Mouse (Mus musculus) CD4-positive, CD25-positive, alpha-beta regulatory T cell, adult 4 months (primary cell): ENCODE results near the gene Psmb1. TPM values are rescaled to one million over a fixed set of nuclear protein-coding genes. Genes with fewer than 3 reads are reported as not detected.
A peak's percentile ranks its signal among the peaks of the same experiment; 100 is the strongest.
"Not testable (repeated sequence)": the region's sequence is repeated elsewhere in the genome, so short reads cannot be mapped to it uniquely, and the experiment has no call there.

Experiments used
- ATAC-seq: one replicate; pipeline ENCODE4 v1.8.0; 2017
- polyA plus RNA-seq, 2 experiments: library from polyadenylated mRNA; unstranded; fragments of 100-300 nt; shearing (Covaris generic); gene quantifications; one replicate each; pipeline ENCODE4 v1.2.1; 2017

The Psmb1 gene
- polyA plus RNA-seq, 2 experiments from 2014 or later, result 317 to 371 TPM

DNA sequence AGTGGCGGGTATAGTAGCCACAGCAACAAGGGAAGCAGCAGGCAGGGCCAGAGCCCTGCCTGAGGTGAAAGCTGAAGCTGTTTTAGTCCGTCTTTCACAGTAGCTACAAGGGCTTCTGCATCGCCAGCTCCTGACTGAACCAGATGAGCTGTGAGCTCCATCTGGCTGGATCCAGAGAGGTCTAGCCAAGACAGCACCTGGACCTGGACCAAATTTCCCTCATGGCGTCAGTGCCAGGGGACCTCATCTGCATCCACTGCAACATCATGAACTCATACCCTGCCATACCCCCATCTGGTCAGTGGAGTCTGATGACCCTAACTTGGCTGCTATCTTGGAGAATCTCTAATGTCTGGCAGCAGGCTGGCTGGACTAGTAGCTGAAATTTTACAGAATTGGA, 39.8 kb downstream of the Psmb1 start:
- ATAC-seq, result no peak

GRCm38 (mm10) chr17:15456595-15456994, 43.0 kb downstream of the Psmb1 start:
- ATAC-seq, result no peak

DNA sequence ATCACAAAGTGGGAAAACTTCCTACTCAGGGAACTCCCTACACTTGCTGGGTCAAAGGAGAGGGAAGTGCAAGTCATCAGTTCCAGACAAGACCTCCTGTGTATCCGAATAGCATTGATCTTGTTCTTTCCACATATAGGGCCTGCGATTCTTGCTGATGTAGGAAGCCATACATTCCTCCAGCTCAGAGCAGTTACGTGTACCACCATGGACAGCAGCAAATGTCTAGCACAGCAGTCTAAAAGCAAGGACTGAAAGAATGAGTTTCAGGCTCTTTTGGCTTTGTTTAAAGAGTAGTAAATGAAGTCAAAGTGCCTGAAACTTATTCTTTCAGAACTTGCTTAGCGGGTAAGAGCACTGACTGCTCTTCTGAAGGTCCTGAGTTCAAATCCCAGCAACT, 44.3 kb downstream of the Psmb1 start:
- ATAC-seq, result no peak

DNA sequence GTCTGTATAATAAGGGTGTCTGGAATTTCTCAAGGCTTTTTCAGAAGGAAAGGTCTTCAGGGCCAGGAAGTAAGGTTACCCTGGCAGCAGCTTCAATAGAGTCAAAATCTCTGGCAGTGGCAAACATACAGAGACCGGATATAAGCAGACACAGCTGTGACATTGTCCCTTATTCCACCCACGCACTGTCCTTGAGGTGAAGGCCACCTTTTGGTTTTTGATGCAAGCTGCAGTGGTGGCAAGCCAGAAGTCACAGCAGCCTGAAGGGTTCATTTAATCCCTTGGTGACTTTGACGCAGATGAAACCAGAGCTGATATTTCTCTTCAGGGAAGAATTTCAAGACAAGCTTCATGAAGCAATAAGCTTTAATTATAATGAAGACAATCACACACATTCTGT, 49.9 kb downstream of the Psmb1 start:
- ATAC-seq, result no peak

DNA sequence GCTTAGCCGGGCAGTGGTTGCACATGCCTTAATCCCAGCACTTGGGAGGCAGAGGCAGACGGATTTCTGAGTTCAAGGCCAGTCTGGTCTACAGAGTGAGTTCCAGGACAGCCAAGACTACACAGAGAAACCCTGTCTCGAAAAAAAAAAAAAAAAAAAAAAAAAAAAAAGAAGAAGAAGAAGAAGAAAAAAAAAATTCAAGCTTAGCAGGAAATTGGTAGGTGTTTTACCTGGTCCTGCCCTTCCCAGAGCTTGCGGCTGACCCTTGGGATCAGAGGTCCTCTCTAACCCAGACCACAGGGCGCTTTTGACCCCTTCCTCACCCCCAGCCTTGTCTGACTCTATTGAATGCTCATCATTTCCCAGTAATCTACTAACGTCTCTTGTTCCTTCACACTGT, 50.4 kb downstream of the Psmb1 start:
- ATAC-seq, result not testable (repeated sequence)

DNA sequence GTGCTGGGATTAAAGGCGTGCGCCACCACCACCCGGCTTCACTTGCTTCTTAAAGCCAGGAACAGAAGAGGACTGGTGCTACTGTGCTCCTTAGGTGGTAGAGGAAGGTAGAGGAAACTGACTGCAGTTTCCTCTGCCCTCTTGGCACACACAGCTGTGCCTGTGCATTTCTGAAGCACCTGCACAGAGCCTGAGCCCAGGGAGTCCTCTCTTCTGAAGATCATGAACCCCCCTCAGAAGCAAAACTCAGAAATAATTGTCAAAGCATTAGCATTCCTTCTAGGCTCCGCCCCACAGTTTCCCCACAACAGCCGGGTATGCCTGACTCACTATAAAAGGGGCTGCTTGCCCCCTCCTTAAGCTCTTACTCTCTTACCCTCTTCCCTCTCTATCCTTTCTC, 51.7 kb downstream of the Psmb1 start:
- ATAC-seq, result no peak

GRCm38 (mm10) chr17:15445421-15445820, 54.1 kb downstream of the Psmb1 start:
- ATAC-seq, result no peak

- no peak for ATAC-seq
These were observed 59.0 kb downstream of the Psmb1 start for GRCm38 (mm10) chr17:15440463-15441121.

- ATAC-seq, result no peak
These were observed 59.5 kb downstream of the Psmb1 start for GRCm38 (mm10) chr17:15440067-15440462.

DNA sequence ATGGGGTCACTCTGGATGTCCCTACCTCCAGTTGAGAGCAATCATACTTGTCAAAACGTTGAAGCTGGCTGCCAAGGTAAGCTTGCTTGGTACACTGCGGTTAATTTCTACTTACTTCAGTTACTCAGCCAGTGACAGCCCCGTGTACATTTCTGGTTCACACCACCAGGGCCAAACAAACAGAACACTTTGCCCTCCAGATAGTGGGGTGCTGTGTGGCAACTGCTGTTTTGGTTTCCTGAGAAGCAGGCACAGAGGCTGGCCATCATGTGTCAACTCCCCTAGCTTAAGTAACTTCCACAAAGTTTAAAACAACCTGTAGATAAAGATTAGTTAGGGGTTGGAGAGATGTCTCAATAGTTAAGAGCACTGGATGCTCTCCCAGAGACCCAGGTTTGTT, 64.8 kb downstream of the Psmb1 start:
- ATAC-seq, result no peak

- no peak for ATAC-seq
These were observed 67.5 kb downstream of the Psmb1 start for GRCm38 (mm10) chr17:15432036-15432435.

DNA sequence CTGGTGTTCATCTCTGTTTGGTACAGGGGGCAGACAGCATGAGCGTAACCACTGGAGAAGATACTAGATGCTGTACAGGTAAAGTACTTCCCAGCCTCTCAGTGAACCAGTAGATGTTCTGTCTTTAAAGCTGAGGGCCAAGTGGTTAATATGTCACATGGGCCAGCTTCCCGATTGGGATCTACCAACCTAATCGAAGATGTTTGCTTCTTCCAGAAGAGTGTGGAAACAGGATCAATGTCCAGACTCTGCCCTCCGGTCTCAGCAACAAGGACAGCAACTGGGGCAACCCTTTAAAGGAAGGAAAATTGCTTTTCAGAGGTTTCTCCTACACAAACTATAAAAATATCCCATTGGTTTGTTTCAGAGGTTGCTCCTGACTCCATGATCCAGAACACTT, 68.0 kb downstream of the Psmb1 start:
- ATAC-seq, result no peak

DNA sequence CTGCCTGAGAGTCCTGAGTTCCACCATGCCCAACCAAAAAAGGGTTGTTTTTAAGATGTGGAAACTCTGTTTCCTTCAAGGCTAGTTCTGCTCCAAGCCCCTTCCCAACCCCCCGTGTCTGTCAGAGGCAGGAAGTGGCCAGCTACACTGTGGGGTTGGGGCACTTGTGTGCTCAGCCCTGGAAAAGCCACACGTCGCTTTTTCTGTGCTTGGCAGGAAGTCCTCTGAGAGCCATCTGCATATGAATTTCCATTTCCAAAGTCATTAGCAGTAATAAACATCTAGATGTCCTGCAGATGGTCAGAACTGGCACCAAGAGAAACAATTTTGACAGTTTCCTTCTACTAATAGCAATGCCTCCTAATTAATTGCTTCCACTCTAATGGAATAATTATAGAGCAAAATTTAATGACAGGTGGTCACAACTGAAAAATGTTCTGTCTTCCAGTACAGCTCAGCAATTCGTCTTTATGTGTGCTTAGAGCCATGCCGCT, 68.5 kb downstream of the Psmb1 start:
- ATAC-seq, result peak; percentile 53

DNA sequence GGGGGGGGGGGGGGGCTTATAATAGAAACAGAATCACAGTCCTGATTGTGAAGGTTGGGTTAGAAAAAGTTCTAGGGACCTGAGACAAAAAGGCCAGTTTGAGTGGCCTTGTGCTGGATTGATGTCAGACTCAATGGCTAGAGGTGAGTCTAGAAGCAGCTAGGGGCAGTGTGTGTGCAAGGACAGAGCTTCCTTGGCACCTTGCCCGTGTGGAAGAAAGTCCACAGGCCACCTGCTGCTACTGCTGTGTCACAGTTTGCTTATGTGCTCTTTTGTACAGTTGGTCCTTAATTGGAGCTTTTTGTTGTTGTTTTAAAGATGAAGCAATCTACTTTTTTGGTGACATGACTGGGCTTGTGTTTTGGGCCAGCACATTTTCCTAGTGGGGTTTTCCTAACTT, 69.6 kb downstream of the Psmb1 start:
- ATAC-seq, result no peak

DNA sequence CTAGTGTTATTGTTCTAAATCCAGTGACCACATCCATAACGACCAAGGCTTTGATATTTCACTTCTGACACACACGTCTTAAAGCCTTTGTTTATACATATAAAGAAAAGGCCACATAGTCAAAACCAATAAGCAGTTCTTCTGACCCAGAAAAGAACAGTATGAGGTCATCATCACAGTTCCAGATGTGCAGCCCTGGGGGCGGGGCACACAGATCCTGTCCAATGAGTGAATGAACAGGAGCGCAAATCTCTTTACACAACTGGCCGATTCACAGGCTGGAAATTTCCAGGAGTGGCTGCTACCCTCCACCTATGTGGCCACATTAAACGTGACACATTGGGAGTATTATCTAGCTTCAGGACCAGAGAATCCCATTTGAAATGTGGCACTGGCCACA, 70.1 kb downstream of the Psmb1 start:
- no peak for ATAC-seq

DNA sequence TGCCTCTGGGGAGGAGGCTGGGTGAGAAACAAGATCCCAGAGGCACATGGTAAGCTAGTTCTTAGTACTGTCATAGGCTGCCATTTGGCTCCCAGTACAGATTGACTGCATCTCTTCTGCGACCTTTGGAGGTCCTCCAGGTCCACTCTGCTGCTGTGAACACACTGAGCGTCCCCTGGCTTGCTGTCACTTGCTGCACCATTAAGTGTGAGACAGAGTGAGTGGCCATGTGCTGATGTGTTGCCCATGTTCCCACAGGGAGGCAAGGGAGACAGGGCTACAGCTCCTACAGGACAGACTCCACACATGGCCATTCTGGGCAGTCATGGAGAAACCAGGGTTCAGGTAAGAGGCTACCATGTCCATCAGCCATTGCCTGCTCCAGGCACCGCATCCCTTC, 73.6 kb downstream of the Psmb1 start:
- no peak for ATAC-seq

Other genes with a start within 250 kb of the Psmb1 start
- under 1 TPM in 1 of 2 experiments, not detected in 1; 0.81 TPM for gene Dll1, start 122.9 kb downstream of the Psmb1 start, polyA plus RNA-seq
- gene Fam120b, start 103.5 kb downstream of the Psmb1 start, polyA plus RNA-seq, result 10 to 100 TPM; 33.3 to 55.1 TPM
- gene Tbp, start 137 bp upstream of the Psmb1 start, polyA plus RNA-seq, result 10 to 100 TPM; 49.0 to 56.6 TPM
- 10 to 100 TPM; 17.1 to 36.0 TPM for gene Pdcd2, start 27.6 kb upstream of the Psmb1 start, polyA plus RNA-seq
- gene Prdm9, start 64.6 kb upstream of the Psmb1 start, polyA plus RNA-seq, result 10 to 100 TPM in 1 of 2 experiments, 1 to 10 TPM in 1; 5.7 to 10.6 TPM
- gene Chd1, start 205.2 kb upstream of the Psmb1 start, polyA plus RNA-seq, result 10 to 100 TPM; 15.3 to 17.6 TPM